Comparison of ENCODE assay signal across 19 mouse cellular contexts in genomic region chr8:54331883-54332282, GRCm38 (mm10).
DNase-seq lines count a peak whose midpoint lies in the region; ATAC-seq and TF ChIP-seq lines count a peak whose summit lies in the region.
"Had no signal": no experiment of that assay in that cellular context is flagged by ENCODE, and none has a peak within 500 bp of the region (broad histone marks: within the 10 kb centered on the region; RNA-seq: fewer than 3 reads in every experiment).

No protein-coding gene starts in this region.

- no peak overlapping the region for H3K4me2 ChIP-seq in forebrain, postnatal 0 days (ENCODE audit: low read depth)
- H3K4me2 ChIP-seq in forebrain, embryonic 14.5 days (ENCODE audit: low read length) = no peak overlapping the region
- no peak overlapping the region for H3K4me2 ChIP-seq in kidney, postnatal 0 days (ENCODE audit: low read length)
- no peak overlapping the region for H3K4me2 ChIP-seq in kidney, embryonic 16.5 days (replicated peaks; ENCODE audit: low read depth, low read length)
- H3K4me2 ChIP-seq in midbrain, postnatal 0 days (ENCODE audit: low read depth, low read length, poor library complexity, severe bottlenecking) = no peak overlapping the region
- H3K4me2 ChIP-seq in midbrain, embryonic 16.5 days (ENCODE audit: low read length) = no peak overlapping the region
- H3K4me2 ChIP-seq: forebrain, embryonic 15.5 days; heart, embryonic 12.5 days had no signal

- H3K36me3 ChIP-seq in forebrain, postnatal 0 days (ENCODE audit: insufficient read depth) = no peaks in the 10 kb centered on the region
- H3K36me3 ChIP-seq in forebrain, embryonic 14.5 days (ENCODE audit: control insufficient read depth, insufficient read depth, low read length) = no peaks in the 10 kb centered on the region
- no peaks in the 10 kb centered on the region for H3K36me3 ChIP-seq in kidney, postnatal 0 days (ENCODE audit: insufficient read depth, low read length)
- H3K36me3 ChIP-seq in kidney, embryonic 16.5 days (ENCODE audit: insufficient read depth, low read length) = no peaks in the 10 kb centered on the region
- no peaks in the 10 kb centered on the region for H3K36me3 ChIP-seq in midbrain, postnatal 0 days (ENCODE audit: insufficient read depth, low read length)
- no peaks in the 10 kb centered on the region for H3K36me3 ChIP-seq in midbrain, embryonic 16.5 days (ENCODE audit: control insufficient read depth, insufficient read depth, low read length)
- H3K36me3 ChIP-seq: embryonic facial prominence, embryonic 10.5 days; forebrain, embryonic 10.5 days; forebrain, embryonic 15.5 days; heart, embryonic 12.5 days had no signal

- no peaks in the 10 kb centered on the region for H3K4me1 ChIP-seq in forebrain, postnatal 0 days (ENCODE audit: insufficient read depth)
- H3K4me1 ChIP-seq in forebrain, embryonic 14.5 days (ENCODE audit: control insufficient read depth, insufficient read depth, low read length) = no peaks in the 10 kb centered on the region
- no peaks in the 10 kb centered on the region for H3K4me1 ChIP-seq in kidney, postnatal 0 days (replicated peaks; ENCODE audit: insufficient read depth, low read length)
- H3K4me1 ChIP-seq in kidney, embryonic 16.5 days (ENCODE audit: insufficient read depth, low read length) = no peaks in the 10 kb centered on the region
- no peaks in the 10 kb centered on the region for H3K4me1 ChIP-seq in midbrain, postnatal 0 days (ENCODE audit: insufficient read depth, low read length)
- H3K4me1 ChIP-seq in midbrain, embryonic 16.5 days (ENCODE audit: control insufficient read depth, insufficient read depth, low read length) = no peaks in the 10 kb centered on the region
- H3K4me1 ChIP-seq: embryonic facial prominence, embryonic 10.5 days; forebrain, embryonic 10.5 days; forebrain, embryonic 15.5 days; heart, embryonic 12.5 days had no signal

- 66% methylated on average over 1 of the region's 1 CpGs for WGBS in forebrain, postnatal 0 days
- 63% methylated on average over 1 of the region's 1 CpGs for WGBS in forebrain, embryonic 14.5 days
- WGBS in kidney, postnatal 0 days = 10% methylated on average over 1 of the region's 1 CpGs
- 12% methylated on average over 1 of the region's 1 CpGs for WGBS in kidney, embryonic 16.5 days
- 61% methylated on average over 1 of the region's 1 CpGs for WGBS in midbrain, postnatal 0 days
- 68% methylated on average over 1 of the region's 1 CpGs for WGBS in midbrain, embryonic 16.5 days

- H3K4me3 ChIP-seq in forebrain, postnatal 0 days (ENCODE audit: low read depth, low read length) = no peak overlapping the region
- no peak overlapping the region for H3K4me3 ChIP-seq in forebrain, embryonic 14.5 days (ENCODE audit: low read depth, low read length)
- H3K4me3 ChIP-seq in kidney, postnatal 0 days (replicated peaks; ENCODE audit: low read depth, low read length) = no peak overlapping the region
- no peak overlapping the region for H3K4me3 ChIP-seq in kidney, embryonic 16.5 days (ENCODE audit: low read length)
- no peak overlapping the region for H3K4me3 ChIP-seq in midbrain, postnatal 0 days (ENCODE audit: low read depth, low read length)
- no peak overlapping the region for H3K4me3 ChIP-seq in midbrain, embryonic 16.5 days (ENCODE audit: low read depth, low read length)
- H3K4me3 ChIP-seq: embryonic facial prominence, embryonic 10.5 days; forebrain, embryonic 10.5 days; forebrain, embryonic 15.5 days; heart, embryonic 12.5 days had no signal

- H3K27me3 ChIP-seq in forebrain, postnatal 0 days (ENCODE audit: insufficient read depth, low read length) = no peaks in the 10 kb centered on the region
- H3K27me3 ChIP-seq in forebrain, embryonic 14.5 days (replicated peaks; ENCODE audit: control insufficient read depth, insufficient read depth, low read length) = no peaks in the 10 kb centered on the region
- H3K27me3 ChIP-seq in kidney, postnatal 0 days (ENCODE audit: insufficient read depth, low read length) = no peaks in the 10 kb centered on the region
- H3K27me3 ChIP-seq in kidney, embryonic 16.5 days (ENCODE audit: insufficient read depth, low read length) = no peaks in the 10 kb centered on the region
- no peaks in the 10 kb centered on the region for H3K27me3 ChIP-seq in midbrain, postnatal 0 days (ENCODE audit: insufficient read depth, low read length)
- no peaks in the 10 kb centered on the region for H3K27me3 ChIP-seq in midbrain, embryonic 16.5 days (ENCODE audit: control insufficient read depth, insufficient read depth, low read depth, low read length)
- H3K27me3 ChIP-seq: forebrain, embryonic 15.5 days; heart, embryonic 12.5 days had no signal

- no peak overlapping the region for H3K9ac ChIP-seq in forebrain, postnatal 0 days
- no peak overlapping the region for H3K9ac ChIP-seq in forebrain, embryonic 14.5 days (ENCODE audit: low read length)
- no peak overlapping the region for H3K9ac ChIP-seq in kidney, postnatal 0 days (ENCODE audit: low read depth, low read length)
- H3K9ac ChIP-seq in kidney, embryonic 16.5 days (replicated peaks; ENCODE audit: low read length) = no peak overlapping the region
- H3K9ac ChIP-seq in midbrain, postnatal 0 days (replicated peaks; ENCODE audit: low read length, poor library complexity, severe bottlenecking) = no peak overlapping the region
- H3K9ac ChIP-seq in midbrain, embryonic 16.5 days (ENCODE audit: low read depth, low read length) = no peak overlapping the region
- H3K9ac ChIP-seq: forebrain, embryonic 15.5 days; heart, embryonic 12.5 days had no signal

- H3K27ac ChIP-seq in forebrain, postnatal 0 days (ENCODE audit: low read depth, low read length) = no peak overlapping the region
- no peak overlapping the region for H3K27ac ChIP-seq in forebrain, embryonic 14.5 days (ENCODE audit: low read depth, low read length)
- no peak overlapping the region for H3K27ac ChIP-seq in kidney, postnatal 0 days
- H3K27ac ChIP-seq in kidney, embryonic 16.5 days (ENCODE audit: low read length) = no peak overlapping the region
- H3K27ac ChIP-seq in midbrain, postnatal 0 days (ENCODE audit: low read depth, low read length) = no peak overlapping the region
- no peak overlapping the region for H3K27ac ChIP-seq in midbrain, embryonic 16.5 days (ENCODE audit: low read length)
- H3K27ac ChIP-seq: embryonic facial prominence, embryonic 10.5 days; forebrain, embryonic 10.5 days; forebrain, embryonic 15.5 days had no signal

- no peaks in the 10 kb centered on the region for H3K9me3 ChIP-seq in forebrain, postnatal 0 days (ENCODE audit: low read length)
- H3K9me3 ChIP-seq in forebrain, embryonic 14.5 days (replicated peaks; ENCODE audit: control insufficient read depth, low read length) = no peaks in the 10 kb centered on the region
- H3K9me3 ChIP-seq in kidney, postnatal 0 days (replicated peaks; ENCODE audit: low read length) = no peaks in the 10 kb centered on the region
- H3K9me3 ChIP-seq in kidney, embryonic 16.5 days (ENCODE audit: low read length) = no peaks in the 10 kb centered on the region
- no peaks in the 10 kb centered on the region for H3K9me3 ChIP-seq in midbrain, postnatal 0 days (ENCODE audit: low read length)
- no peaks in the 10 kb centered on the region for H3K9me3 ChIP-seq in midbrain, embryonic 16.5 days (replicated peaks; ENCODE audit: control insufficient read depth, low read length, poor library complexity, severe bottlenecking)
- H3K9me3 ChIP-seq: embryonic facial prominence, embryonic 10.5 days; forebrain, embryonic 10.5 days; forebrain, embryonic 15.5 days; heart, embryonic 12.5 days had no signal

- TF ChIP-seq CTCF in forebrain, postnatal 0 days (IDR thresholded peaks at IDR 0.05; ENCODE audit: low read depth) = peak; percentile 43; the same call in 1 of the 2 replicates
- peak; percentile 48; the same call in 1 of the 2 replicates for TF ChIP-seq CTCF in kidney, postnatal 0 days (IDR thresholded peaks at IDR 0.05; ENCODE audit: low read depth)
- TF ChIP-seq CTCF in midbrain, postnatal 0 days (IDR thresholded peaks at IDR 0.05) = peak; percentile 48

- no peak for ATAC-seq in forebrain, postnatal 0 days
- no peak for ATAC-seq in forebrain, embryonic 14.5 days
- ATAC-seq in kidney, postnatal 0 days (replicated peaks; ENCODE audit: low FRiP score, low read depth) = no peak
- no peak; the same call in 1 of the 2 replicates for ATAC-seq in kidney, embryonic 16.5 days (ENCODE audit: low FRiP score, low TSS enrichment)
- ATAC-seq in midbrain, postnatal 0 days (ENCODE audit: low FRiP score) = no peak
- no peak for ATAC-seq in midbrain, embryonic 16.5 days
- ATAC-seq: forebrain, embryonic 15.5 days; hindbrain, embryonic 16.5 days had no signal

- no peak for DNase-seq in forebrain, postnatal 0 days
- no peak for DNase-seq in forebrain, embryonic 14.5 days (ENCODE audit: low spot score)
- DNase-seq in kidney, postnatal 0 days (ENCODE audit: low spot score) = no peak
- DNase-seq in midbrain, postnatal 0 days (ENCODE audit: low spot score) = peak; percentile 2
- DNase-seq in cerebellum, adult 18-20 months = no peak
- no peak for DNase-seq in urinary bladder, postnatal 25 days (ENCODE audit: low spot score)
- DNase-seq: adrenal gland, adult 8-10 months; adrenal gland, postnatal 36 days; cerebellum, adult 11 months; cerebellum, adult 9-10 months; cerebellum, postnatal 25 days; gastrocnemius, postnatal 14 days had no signal
